Mouse (Mus musculus): ENCODE measurements around the gene Fam174b. TPM values are rescaled to one million over a fixed set of nuclear protein-coding genes. Genes with fewer than 3 reads are reported as not detected.

Gene Fam174b
- polyA plus RNA-seq, 1 experiment from 2014 or later = 30.4 TPM

DNA sequence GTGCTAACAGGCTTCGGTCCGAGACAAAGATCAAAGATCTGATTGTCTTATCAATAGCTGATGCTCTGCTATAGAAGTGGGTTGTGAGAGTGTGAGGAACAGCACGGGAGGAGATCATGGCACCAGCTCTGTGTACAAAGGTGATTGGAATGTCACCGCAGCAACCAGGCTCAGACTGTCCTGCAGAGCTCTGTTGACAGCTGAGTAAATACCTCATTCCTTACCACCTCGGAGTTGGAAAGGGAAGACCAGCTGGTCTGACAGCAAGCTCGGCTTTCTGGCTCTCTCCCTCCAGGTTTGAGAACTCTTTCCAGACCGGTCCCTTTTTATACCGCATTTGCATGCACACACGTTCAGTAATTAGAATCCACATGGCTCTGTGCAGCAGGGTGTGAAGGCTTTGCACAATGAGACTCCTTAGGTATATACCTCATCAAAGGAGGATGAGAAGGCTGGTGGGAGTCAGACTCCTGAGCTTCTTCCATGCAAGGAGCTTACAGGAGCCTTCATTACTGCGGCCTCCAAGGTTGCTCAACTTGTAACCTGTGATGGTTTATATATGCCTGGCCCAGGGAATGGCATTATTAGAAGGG is 9.6 kb upstream of the Fam174b start:
- H3K9ac ChIP-seq = no peak overlapping the region
- H3K9me3 ChIP-seq = no peaks in the 10 kb centered on the region
- no peaks in the 10 kb centered on the region for H3K27me3 ChIP-seq (replicated peaks)
- H3K27ac ChIP-seq = no peak overlapping the region
- no peak overlapping the region for H3K4me2 ChIP-seq (replicated peaks)
- WGBS = 45% methylated on average over 10 of the region's 10 CpGs
- ATAC-seq = peak; percentile 68
- H3K4me1 ChIP-seq (replicated peaks) = 0 out of 2 replicates have a peak, but pooled peaks cover 2% of the 10 kb centered on the region
- H3K4me3 ChIP-seq (replicated peaks) = no peak overlapping the region
- no peaks in the 10 kb centered on the region for H3K36me3 ChIP-seq

DNA sequence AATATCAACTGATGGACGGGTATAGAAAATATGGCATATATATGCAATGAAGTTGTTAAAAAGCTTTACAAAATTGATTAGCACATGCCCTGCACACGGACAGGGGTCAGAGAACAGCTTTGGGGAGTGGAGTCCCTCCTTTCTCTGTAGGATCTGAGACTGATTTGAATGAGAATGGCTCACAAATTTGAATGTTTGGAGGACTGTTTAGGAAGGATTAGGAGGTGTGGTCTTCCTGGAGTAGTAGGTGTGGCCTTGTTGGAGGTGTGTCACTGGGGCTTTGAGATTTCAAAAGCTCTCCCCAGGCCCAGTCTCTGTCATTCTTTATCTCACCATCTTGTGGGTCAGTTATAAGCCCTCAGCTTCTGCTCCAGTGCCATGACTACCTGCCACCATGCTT is 4.1 kb upstream of the Fam174b start:
- 83% methylated on average over 2 of the region's 2 CpGs for WGBS
- no peak overlapping the region for H3K27ac ChIP-seq
- peaks cover 3% of the 10 kb centered on the region; the same call in 1 of the 2 replicates for H3K4me1 ChIP-seq (replicated peaks)
- no peak for ATAC-seq
- no peaks in the 10 kb centered on the region for H3K36me3 ChIP-seq
- H3K4me2 ChIP-seq (replicated peaks) = no peak overlapping the region
- no peak overlapping the region for H3K9ac ChIP-seq
- no peaks in the 10 kb centered on the region for H3K9me3 ChIP-seq
- H3K27me3 ChIP-seq (replicated peaks) = no peaks in the 10 kb centered on the region
- H3K4me3 ChIP-seq (replicated peaks) = no peak overlapping the region

DNA sequence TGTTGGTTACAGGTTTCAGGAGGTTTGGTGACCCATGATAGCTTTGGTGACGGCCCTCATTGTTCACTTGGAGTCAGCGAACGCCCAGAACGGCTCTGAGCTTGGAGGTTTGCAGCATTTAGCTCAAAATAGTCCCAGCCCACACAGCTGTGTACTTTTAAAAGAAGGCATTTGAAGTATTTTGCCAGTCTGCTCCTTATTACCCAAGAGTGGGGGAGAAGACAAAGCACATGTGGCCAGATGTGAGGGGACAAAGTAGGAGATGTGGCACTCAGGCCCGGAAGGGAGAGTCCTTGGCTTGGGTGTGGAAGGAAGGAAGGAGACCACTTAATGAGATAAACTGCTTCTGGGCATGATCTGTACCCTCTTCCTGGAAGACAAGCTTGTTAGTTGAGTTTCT is 1.3 kb downstream of the Fam174b start:
- ATAC-seq = no peak
- no peak overlapping the region for H3K27ac ChIP-seq
- 53% methylated on average over 5 of the region's 5 CpGs for WGBS

DNA sequence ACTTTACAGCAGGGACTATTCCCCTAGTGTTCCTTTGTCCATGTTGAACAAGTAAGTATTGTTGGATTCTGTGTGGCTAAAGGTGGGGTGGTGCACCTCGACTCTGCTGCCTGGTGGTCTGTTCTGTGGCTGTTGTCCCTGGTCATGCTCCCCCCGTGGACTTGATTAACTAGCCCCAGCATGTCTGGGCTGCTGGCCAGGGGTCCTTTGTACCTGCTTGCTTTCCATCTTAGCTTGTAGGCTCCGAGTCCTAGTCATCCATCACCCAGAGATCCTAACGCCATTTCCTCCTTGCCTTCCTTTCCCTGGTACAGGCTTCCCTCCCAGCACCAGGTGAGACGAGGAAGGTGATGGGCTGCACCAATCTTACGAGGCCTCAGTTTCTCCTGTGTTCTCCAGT is 1.7 kb downstream of the Fam174b start:
- H3K9me3 ChIP-seq = no peaks in the 10 kb centered on the region
- H3K9ac ChIP-seq = no peak overlapping the region
- H3K27me3 ChIP-seq (replicated peaks) = 0 out of 2 replicates have a peak, but pooled peaks cover 5% of the 10 kb centered on the region
- H3K4me2 ChIP-seq (replicated peaks) = peak overlapping the region; percentile 98
- peaks cover 8% of the 10 kb centered on the region for H3K4me1 ChIP-seq (replicated peaks)
- no peaks in the 10 kb centered on the region for H3K36me3 ChIP-seq
- WGBS = 63% methylated on average over 6 of the region's 6 CpGs
- ATAC-seq = no peak
- no peak overlapping the region for H3K27ac ChIP-seq
- H3K4me3 ChIP-seq (replicated peaks) = peak overlapping the region; percentile 67; the same call in 1 of the 2 replicates

More for the DNA sequence above, 1.3 kb downstream of the Fam174b start:
- no peaks in the 10 kb centered on the region for H3K9me3 ChIP-seq
- no peak overlapping the region; the same call in 1 of the 2 replicates for H3K9ac ChIP-seq
- no peaks in the 10 kb centered on the region for H3K36me3 ChIP-seq
- 0 out of 2 replicates have a peak, but pooled peaks cover 5% of the 10 kb centered on the region for H3K27me3 ChIP-seq (replicated peaks)
- peak overlapping the region; percentile 98 for H3K4me2 ChIP-seq (replicated peaks)
- H3K4me3 ChIP-seq (replicated peaks) = peak overlapping the region; percentile 67
- H3K4me1 ChIP-seq (replicated peaks) = peaks cover 8% of the 10 kb centered on the region

DNA sequence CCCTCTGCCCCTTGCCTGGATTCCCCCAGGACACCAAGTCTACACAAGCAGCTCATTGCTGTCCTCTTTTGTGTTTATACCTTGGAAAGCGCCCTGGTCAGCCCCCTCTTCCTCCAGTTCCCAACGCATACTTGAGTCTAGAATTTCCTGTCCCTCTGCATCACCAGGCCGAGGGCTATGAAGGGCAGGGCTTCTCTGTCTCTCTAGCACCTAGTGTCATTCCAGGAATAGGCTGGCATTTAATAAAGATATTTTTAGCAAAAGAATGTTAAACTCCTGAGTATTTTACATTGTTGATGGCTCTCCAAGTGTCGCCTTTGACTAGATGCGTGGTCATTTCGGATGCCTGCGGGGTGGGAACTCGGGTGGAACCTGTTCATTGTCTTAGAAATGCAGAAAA is 3.0 kb downstream of the Fam174b start:
- Histone ChIP-seq H3K4me2 (replicated peaks) (no peak overlapping the region), H3K27me3 (replicated peaks) (0 out of 2 replicates have a peak, but pooled peaks cover 5% of the 10 kb centered on the region), H3K9me3 (no peaks in the 10 kb centered on the region), H3K36me3 (no peaks in the 10 kb centered on the region), H3K9ac (no peak overlapping the region), H3K27ac (no peak overlapping the region), H3K4me1 (replicated peaks) (peaks cover 8% of the 10 kb centered on the region), H3K4me3 (replicated peaks) (no peak overlapping the region)
- no peak for ATAC-seq
- WGBS = 81% methylated on average over 8 of the region's 8 CpGs

DNA sequence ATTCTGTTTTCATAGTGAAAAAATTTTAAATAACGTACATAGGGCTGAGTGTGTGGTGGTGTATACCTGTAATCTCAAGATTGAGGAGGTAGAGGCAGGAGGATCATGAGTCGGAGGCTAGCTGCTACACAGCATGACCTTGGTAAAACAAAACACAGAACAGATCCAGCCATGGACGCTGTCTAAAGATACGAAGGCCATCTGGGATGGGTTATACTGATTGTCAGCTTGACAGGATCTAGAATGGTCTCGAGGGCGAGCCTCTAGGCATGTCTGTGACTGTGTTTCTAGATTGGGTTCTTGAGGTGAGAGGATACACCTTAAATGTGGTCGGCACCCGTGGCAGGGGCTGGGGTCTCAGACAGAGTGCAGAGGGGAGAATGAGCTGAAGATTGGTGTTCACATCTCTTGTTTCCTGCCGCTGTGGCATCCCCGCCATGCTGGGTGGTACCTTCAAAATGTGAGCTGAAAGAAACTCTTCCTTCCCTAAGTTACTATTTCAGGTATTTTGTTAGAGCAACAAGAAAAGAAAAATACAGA is 3.8 kb downstream of the Fam174b start:
- Histone ChIP-seq H3K27me3 (replicated peaks) (0 out of 2 replicates have a peak, but pooled peaks cover 5% of the 10 kb centered on the region), H3K36me3 (no peaks in the 10 kb centered on the region), H3K4me3 (replicated peaks) (no peak overlapping the region), H3K27ac (no peak overlapping the region), H3K9ac (no peak overlapping the region), H3K9me3 (no peaks in the 10 kb centered on the region), H3K4me1 (replicated peaks) (peaks cover 8% of the 10 kb centered on the region), H3K4me2 (replicated peaks) (no peak overlapping the region)
- no peak for ATAC-seq
- 82% methylated on average over 10 of the region's 10 CpGs for WGBS

DNA sequence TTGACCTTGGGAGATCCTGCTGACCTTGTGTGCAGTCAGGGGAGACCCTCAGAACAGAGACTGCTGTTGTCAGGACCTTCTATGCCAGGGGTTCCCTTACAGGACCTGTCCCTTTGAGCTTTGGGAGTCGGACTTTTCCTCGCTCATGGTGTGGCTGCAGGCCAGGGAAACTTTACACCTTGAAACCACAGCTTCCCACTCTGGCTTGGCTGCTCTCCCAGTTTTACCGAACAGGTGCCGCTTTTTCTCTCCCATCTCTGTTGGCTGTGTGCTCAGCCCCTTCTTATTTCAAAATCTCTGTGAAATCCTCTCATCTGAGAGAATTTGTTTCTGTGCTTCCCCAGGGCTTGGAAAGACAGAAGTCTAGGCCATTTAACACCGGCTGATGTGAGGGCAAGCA is 5.8 kb downstream of the Fam174b start:
- Histone ChIP-seq H3K9ac (no peak overlapping the region), H3K4me3 (replicated peaks) (no peak overlapping the region), H3K36me3 (no peaks in the 10 kb centered on the region), H3K27me3 (replicated peaks) (0 out of 2 replicates have a peak, but pooled peaks cover 5% of the 10 kb centered on the region), H3K27ac (no peak overlapping the region), H3K4me1 (replicated peaks) (peaks cover 5% of the 10 kb centered on the region), H3K9me3 (no peaks in the 10 kb centered on the region), H3K4me2 (replicated peaks) (no peak overlapping the region)
- no peak for ATAC-seq
- 75% methylated on average over 5 of the region's 5 CpGs for WGBS

DNA sequence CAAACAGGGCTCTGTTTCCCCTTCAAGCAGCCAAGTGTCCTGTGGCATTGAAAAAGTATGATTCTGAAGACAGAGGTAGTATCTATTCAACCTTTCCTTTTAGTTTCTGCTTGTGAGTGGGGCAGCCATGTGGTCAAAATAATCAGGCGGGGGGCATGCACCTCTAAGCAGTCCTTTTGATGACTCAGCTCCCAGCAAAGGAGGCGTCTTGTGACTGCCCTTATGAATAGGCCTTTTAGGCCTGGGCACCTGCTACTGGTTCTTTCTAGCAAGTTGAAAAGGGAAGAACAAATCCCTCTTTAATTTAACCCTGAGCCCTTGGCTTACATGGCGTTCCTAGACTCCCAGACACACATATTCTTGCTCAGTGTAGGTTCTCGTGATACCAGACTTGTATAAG is 6.7 kb downstream of the Fam174b start:
- Histone ChIP-seq H3K27me3 (replicated peaks) (no peaks in the 10 kb centered on the region), H3K9ac (no peak overlapping the region), H3K4me3 (replicated peaks) (no peak overlapping the region), H3K36me3 (no peaks in the 10 kb centered on the region), H3K9me3 (no peaks in the 10 kb centered on the region), H3K4me2 (replicated peaks) (no peak overlapping the region), H3K27ac (peak overlapping the region; percentile 42; the same call in 1 of the 2 replicates), H3K4me1 (replicated peaks) (no peaks in the 10 kb centered on the region)
- 67% methylated on average over 4 of the region's 4 CpGs for WGBS
- no peak for ATAC-seq

DNA sequence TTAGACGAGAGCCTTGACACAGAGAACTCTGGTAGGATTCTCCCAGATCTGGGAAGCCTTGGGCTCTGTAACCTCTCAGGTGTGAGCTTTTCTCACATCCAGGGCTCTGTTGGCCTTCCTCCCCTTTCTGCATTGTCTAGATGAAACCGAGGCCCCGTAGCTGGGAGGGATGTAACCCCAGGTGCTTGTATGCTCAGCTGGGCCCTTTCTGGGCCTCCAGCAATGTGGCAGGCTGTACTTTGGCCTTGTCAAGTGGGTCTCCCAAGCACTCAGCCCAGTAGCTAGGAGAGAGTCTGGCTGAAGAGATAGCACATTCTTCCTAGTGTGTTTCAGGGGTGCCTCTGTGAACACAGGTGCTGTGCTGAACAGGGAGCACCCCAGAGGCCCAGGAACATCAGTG is 7.4 kb downstream of the Fam174b start:
- H3K27me3 ChIP-seq (replicated peaks) = no peaks in the 10 kb centered on the region
- H3K4me2 ChIP-seq (replicated peaks) = no peak overlapping the region
- no peaks in the 10 kb centered on the region for H3K9me3 ChIP-seq
- H3K9ac ChIP-seq = no peak overlapping the region
- 67% methylated on average over 3 of the region's 3 CpGs for WGBS
- no peak overlapping the region for H3K4me3 ChIP-seq (replicated peaks)
- H3K36me3 ChIP-seq = no peaks in the 10 kb centered on the region
- peak; percentile 87 for ATAC-seq
- no peaks in the 10 kb centered on the region for H3K4me1 ChIP-seq (replicated peaks)
- H3K27ac ChIP-seq = peak overlapping the region; percentile 42; the same call in 1 of the 2 replicates

DNA sequence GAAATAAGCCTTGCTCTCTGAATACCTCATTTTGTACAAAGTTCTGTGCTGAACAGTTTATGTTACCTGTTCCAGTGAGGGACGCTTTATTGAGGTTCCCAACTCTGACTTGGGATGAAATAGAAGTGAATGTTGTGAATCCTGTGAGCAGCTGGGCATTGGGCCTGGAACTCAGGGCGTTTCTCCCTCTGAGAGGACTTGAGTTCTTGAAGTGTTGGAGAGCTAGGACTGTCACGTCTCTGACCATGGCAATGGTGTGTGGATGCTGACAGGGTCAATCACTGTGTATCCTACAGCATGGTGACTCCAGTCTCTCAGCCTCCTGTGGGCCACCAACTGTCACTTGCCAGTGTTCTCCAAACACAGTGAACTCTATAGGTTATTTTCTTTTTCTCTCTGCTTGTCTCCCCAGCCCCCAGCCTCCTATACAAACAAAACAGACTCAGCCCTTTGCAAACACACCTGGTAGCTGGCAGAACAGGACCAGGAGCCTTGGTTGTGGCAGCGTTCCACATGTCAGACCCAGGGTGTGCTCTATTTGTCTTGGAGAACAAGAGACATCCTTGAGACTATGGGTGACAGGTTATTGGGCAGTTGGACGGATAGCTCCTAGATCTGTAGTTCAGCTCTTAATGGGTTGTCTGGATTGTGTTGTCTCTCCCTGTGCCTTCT is 8.5 kb downstream of the Fam174b start:
- H3K36me3 ChIP-seq = no peaks in the 10 kb centered on the region
- no peak overlapping the region for H3K4me2 ChIP-seq (replicated peaks)
- no peak overlapping the region for H3K27ac ChIP-seq
- 75% methylated on average over 5 of the region's 5 CpGs for WGBS
- H3K4me1 ChIP-seq (replicated peaks) = no peaks in the 10 kb centered on the region
- ATAC-seq = peak; percentile 39; the same call in 1 of the 2 replicates
- no peak overlapping the region for H3K9ac ChIP-seq
- H3K27me3 ChIP-seq (replicated peaks) = no peaks in the 10 kb centered on the region
- H3K4me3 ChIP-seq (replicated peaks) = no peak overlapping the region
- H3K9me3 ChIP-seq = no peaks in the 10 kb centered on the region

DNA sequence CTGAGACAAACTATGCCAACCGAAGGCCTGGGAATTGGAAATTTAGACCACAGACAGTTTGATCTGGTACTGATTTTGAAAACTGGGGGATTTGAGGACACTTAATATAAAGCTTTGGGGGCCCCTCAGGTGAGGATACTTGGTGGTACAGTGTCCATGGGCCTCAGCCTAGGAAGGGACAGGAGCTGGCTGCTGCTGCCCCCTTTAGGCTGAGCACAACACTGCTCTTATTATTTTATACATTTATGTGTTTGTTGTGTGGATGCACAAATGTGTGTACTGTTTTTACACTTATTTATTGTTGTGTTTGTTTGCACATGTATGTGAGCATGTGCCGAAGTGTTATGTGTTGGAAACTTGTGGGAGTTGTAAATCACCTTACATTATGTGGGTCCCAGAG is 9.2 kb downstream of the Fam174b start:
- no peak overlapping the region for H3K4me3 ChIP-seq (replicated peaks)
- no peaks in the 10 kb centered on the region for H3K36me3 ChIP-seq
- no peaks in the 10 kb centered on the region; the same call in 1 of the 2 replicates for H3K4me1 ChIP-seq (replicated peaks)
- H3K27ac ChIP-seq = no peak overlapping the region
- 85% methylated on average over 2 of the region's 2 CpGs for WGBS
- no peak overlapping the region for H3K9ac ChIP-seq
- H3K9me3 ChIP-seq = no peaks in the 10 kb centered on the region
- no peak for ATAC-seq
- H3K4me2 ChIP-seq (replicated peaks) = no peak overlapping the region
- H3K27me3 ChIP-seq (replicated peaks) = no peaks in the 10 kb centered on the region

DNA sequence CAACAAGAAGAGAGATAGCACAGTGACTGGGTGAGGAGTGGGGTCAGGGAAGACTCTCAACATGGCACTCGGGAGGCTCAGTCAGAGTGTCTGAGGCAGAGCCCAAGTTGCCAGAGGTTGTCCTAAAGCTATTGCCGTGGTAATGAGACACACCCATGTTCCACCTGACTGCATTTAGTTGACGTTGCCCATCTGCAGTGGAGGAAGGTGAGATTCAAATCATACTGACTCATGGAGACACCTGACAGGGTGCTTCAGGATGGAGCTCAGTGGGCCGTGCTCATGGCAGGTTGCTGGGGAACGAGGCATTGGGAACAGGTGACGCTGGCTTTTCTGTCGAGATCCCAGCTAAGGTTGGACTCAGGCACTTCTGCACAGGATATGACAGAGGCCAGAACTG is 9.9 kb downstream of the Fam174b start:
- Histone ChIP-seq H3K36me3 (no peaks in the 10 kb centered on the region), H3K4me2 (replicated peaks) (no peak overlapping the region), H3K27me3 (replicated peaks) (no peaks in the 10 kb centered on the region), H3K4me3 (replicated peaks) (no peak overlapping the region), H3K27ac (no peak overlapping the region), H3K9ac (no peak overlapping the region), H3K9me3 (no peaks in the 10 kb centered on the region), H3K4me1 (replicated peaks) (no peaks in the 10 kb centered on the region; the same call in 1 of the 2 replicates)
- peak; percentile 29; the same call in 1 of the 2 replicates for ATAC-seq
- 79% methylated on average over 7 of the region's 7 CpGs for WGBS
